Mouse (Mus musculus): Measurements from ENCODE around the gene Col4a2. TPM values are rescaled to one million over a fixed set of nuclear protein-coding genes. Genes with fewer than 3 reads are reported as not detected.

The Col4a2 gene
- total RNA-seq, 2 experiments from 2014 or later: 51.3 to 69.5 TPM

DNA sequence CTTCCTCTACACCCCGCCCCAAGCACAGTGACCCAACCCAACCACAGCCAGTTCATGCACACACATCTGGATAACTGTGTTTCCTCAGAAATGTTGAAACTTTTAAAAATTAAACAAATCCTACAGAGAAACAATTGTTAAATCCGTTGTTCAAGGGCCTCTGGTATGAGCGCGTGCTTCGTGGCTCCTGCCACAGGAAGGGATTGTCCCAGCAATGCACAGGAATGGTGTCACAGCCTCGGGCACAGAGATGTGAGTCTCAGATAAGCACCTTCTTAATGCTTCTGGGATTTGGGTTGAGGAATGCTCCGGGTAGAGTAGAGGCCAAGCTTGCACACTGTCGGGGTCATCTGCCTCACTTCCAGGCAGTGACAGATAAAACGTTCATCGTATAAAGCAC lies 58.7 kb downstream of the Col4a2 start:
- DNase-seq: no peak
- H3K27ac ChIP-seq: peak overlapping the region; percentile 82
- no peak overlapping the region for H3K4me3 ChIP-seq
- no peak for TF ChIP-seq CTCF (IDR thresholded peaks at IDR 0.05)
- intact Hi-C loops (cut with DNase I): no loop called here

- Histone ChIP-seq H3K27ac (peak overlapping the region; percentile 82), H3K4me3 (no peak overlapping the region)
- no peak for DNase-seq
- TF ChIP-seq CTCF (IDR thresholded peaks at IDR 0.05): no peak
- intact Hi-C loops (cut with DNase I): no loop called here
These were observed 59.5 kb downstream of the Col4a2 start for GRCm38 (mm10) chr8:11372080-11372479.

DNA sequence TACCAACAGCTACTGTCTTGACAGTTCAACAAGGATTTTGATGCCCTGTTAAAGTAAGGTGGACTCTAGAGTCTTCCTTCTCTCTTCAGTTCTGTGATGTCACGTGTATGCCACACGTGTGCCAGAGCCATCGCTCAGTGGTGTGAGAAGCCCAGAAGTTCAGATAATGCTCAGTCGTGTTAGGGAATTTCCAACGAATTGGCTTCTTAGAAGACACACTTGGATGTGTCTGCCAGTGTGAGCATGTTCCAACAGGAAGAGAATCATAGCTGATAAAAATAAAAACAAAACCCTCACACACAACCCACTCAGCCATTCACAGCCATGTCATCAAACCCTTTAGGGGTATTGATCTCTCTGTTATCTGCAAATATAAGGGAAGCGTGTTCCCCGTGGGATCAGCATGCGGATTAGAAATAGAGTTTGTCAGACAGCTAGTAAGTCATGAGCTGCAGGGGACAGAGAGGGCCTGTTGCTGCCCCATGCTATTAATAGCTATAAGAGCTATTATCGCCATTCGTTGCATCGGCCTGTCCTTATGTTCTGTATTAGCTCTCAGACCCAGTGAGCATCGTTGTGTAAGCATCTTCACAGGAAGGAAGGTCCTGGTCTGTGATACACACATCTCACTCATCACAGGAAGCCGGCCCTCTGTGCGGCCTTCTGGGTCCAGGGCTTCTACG lies 61.2 kb downstream of the Col4a2 start:
- intact Hi-C loops (cut with DNase I): no loop called here
- TF ChIP-seq CTCF (IDR thresholded peaks at IDR 0.05): no peak

DNA sequence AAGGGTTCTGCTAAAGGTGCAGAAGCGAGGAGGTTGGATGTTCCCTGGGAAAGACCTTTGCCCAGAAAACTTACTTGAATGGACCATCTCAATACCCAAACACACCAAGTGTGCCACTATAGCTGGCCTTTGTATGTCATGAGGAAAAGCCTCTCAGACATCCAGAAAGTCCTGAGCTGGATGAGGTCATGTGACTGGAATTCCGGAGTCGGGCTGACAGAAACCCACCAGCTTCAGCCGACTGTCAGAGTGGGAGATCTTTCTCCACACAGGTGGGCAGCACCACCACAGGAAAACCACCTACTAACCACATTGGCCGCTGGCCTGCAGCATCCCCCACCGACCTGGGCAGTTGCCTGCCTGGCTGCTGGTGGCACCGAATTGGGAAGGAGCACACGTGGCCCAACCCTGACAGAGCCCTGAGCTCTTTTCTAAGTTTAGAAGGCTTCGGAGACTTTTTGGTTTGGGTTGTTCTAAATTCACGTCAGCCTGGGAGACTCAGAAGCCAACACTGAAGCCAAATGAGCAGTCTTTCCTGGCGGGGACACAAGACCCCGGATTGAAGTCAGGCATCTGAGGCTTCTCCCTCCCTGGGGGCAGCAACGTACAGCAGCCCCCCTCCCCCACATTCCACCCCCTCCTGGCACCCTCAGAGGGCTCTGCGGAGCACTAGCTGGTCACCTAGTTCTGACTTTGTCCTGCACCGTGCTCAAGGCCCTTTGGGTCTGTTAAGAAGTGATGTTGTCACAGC lies 61.9 kb downstream of the Col4a2 start:
- no peak for TF ChIP-seq CTCF (IDR thresholded peaks at IDR 0.05)
- Histone ChIP-seq H3K27ac (peak overlapping the region; percentile 86), H3K4me3 (no peak overlapping the region)
- intact Hi-C loops (cut with DNase I): no loop called here
- DNase-seq: no peak

More for the DNA sequence above, 61.2 kb downstream of the Col4a2 start:
- peak overlapping the region; percentile 86 for H3K27ac ChIP-seq
- no peak overlapping the region for H3K4me3 ChIP-seq
- DNase-seq: no peak

DNA sequence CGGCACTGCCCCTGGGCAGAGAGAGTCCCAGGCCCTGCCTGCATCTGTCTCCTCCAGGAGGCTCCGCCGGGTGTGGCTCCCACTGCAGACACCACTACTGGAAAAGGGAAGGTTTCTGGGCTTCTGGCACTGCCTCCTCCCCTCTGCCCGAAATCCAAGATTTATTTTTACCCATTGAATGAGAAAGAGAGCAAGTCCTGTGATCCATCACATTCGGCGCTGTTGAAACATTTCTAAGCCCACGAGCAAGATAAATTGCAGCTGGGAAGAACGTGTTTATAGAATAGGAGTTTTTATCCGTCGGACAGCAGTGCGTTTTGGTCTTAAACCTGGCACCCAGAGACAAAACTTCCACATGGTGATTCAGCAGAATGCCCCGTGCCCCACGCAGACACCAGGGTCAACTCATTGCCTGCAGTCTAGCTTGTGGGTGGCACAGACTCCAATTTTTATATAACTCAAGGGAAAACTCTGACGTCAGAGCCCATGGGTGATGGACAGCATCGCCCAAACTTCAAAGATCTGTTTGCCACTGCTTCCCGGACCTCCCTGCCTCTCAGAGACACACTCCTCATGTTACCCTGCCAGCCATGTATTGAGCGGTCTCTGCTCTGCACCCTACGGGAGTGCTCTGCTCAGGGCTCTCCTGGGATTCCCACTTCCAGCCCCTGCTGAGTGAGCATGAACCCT lies 63.3 kb downstream of the Col4a2 start:
- intact Hi-C loops (cut with DNase I): no loop called here
- H3K4me3 ChIP-seq: 0 out of 2 replicates have a peak overlapping the region, but pooled peaks have one; percentile 7
- peak; percentile 41 for DNase-seq
- H3K27ac ChIP-seq: peak overlapping the region; percentile 86
- no peak for TF ChIP-seq CTCF (IDR thresholded peaks at IDR 0.05)

DNA sequence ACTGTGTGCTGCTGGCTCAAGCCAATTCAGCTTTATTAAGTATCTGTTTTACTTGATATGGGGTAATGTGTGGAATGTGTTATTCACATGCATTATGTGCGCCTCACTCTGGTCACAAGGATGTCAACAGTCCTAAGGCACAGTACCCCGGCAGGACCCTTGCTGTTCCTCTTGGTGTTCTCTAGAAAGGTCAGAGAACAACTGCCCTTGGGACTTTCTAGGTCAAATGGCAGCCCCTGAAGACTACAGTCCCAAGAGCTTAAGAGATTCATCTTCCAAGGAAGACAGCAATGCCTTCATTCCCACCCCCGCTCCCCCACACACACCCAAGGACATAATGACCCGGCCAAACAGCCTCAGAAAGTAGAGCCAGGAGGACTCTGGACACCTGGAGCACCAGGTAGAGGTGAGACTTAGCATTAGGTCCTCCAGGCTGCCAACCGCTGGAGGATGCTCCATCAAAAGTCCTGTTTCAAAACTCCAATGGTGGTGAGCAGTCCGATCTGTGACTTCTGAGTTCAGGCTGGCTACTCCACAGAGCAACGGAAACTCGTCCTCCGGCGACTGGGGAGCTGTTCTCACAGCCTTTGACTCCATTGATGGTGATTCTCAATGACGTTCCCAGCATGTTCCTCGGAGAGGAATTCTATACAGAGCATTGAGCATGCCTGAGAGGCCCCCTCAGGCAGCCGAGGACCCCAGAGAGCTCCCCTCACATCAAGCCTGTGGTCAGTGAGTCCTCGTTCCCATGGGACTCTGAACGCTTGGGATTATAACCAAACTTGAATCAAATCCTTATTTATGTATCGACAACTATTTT lies 65.0 kb downstream of the Col4a2 start:
- TF ChIP-seq CTCF (IDR thresholded peaks at IDR 0.05): no peak
- H3K27ac ChIP-seq: peak overlapping the region; percentile 86
- intact Hi-C loops (cut with DNase I): no loop called here
- DNase-seq: no peak
- H3K4me3 ChIP-seq: no peak overlapping the region

DNA sequence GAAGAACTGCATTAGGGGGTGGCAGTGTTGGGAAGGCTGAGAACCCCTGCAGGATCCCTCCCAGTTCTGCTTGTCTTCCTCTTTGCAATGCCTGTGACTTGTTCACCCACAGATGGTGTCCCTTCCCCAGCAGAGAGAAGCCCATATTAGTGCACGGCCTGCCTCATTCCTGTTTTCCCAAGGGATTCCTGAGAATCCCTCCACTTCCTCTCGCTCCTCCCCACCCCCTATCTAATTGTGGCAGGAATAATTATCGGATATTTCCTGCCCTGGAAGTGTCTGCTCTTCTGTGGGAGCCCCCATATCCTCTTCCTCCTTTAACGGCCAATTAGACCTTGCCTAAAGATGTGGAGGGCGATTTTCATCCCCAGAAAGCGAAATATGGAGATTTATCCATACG lies 67.0 kb downstream of the Col4a2 start:
- TF ChIP-seq CTCF (IDR thresholded peaks at IDR 0.05): no peak
- intact Hi-C loops (cut with DNase I): no loop called here

GRCm38 (mm10) chr8:11381544-11381943 lies 68.9 kb downstream of the Col4a2 start:
- H3K27ac ChIP-seq: peak overlapping the region; percentile 86
- intact Hi-C loops (cut with DNase I): no loop called here
- TF ChIP-seq CTCF (IDR thresholded peaks at IDR 0.05): no peak
- DNase-seq: no peak
- H3K4me3 ChIP-seq: no peak overlapping the region; the same call in 1 of the 2 replicates

More for the DNA sequence above, 67.0 kb downstream of the Col4a2 start:
- Histone ChIP-seq H3K27ac (peak overlapping the region; percentile 86), H3K4me3 (no peak overlapping the region)
- DNase-seq: no peak

- DNase-seq: peak; percentile 74
- intact Hi-C loops (cut with DNase I): no loop called here
- Histone ChIP-seq H3K4me3 (peak overlapping the region; percentile 42), H3K27ac (peak overlapping the region; percentile 86)
- TF ChIP-seq CTCF (IDR thresholded peaks at IDR 0.05): no peak
These were observed 69.6 kb downstream of the Col4a2 start for GRCm38 (mm10) chr8:11382059-11382810.

DNA sequence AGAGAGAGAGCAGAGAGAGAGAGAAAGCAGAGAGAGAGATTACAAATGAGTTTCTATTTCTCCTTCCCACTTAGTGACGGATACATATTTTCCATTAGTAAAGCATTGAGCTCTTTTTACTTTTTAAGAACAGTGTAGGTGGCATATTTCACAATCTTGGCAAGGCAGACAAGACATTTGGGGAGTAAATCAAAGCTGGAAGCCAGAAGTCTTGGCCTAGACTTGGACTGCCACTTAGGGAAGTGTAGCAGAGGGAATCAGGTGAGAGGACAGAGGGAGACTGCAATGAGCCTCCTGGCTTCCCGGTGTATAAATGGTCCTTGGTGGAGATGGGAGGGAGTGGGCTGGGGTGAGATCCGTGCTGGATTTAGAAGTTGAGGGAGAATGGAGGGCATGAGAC lies 70.3 kb downstream of the Col4a2 start:
- DNase-seq: no peak
- peak overlapping the region; percentile 86 for H3K27ac ChIP-seq
- intact Hi-C loops (cut with DNase I): no loop called here
- TF ChIP-seq CTCF (IDR thresholded peaks at IDR 0.05): no peak
- no peak overlapping the region for H3K4me3 ChIP-seq

GRCm38 (mm10) chr8:11383379-11383778 lies 70.8 kb downstream of the Col4a2 start:
- H3K27ac ChIP-seq: peak overlapping the region; percentile 86
- DNase-seq: no peak
- no peak overlapping the region for H3K4me3 ChIP-seq

More at GRCm38 (mm10) chr8:11383379-11383778, 70.8 kb downstream of the Col4a2 start:
- no peak for TF ChIP-seq CTCF (IDR thresholded peaks at IDR 0.05)
- intact Hi-C loops (cut with DNase I): no loop called here

All from gastrocnemius, adult 2 months (tissue).